Mouse (Mus musculus): ENCODE data around the gene Rab7. TPM values are rescaled to one million over a fixed set of nuclear protein-coding genes. Genes with fewer than 3 reads are reported as not detected.

Rab7 gene
- total and polyA plus RNA-seq, 2 experiments from 2014 or later = 88.9 to 367 TPM

GRCm38 (mm10) chr6:87993790-87994571, 51.1 kb downstream of the Rab7 start:
- H3K4me3 ChIP-seq (ENCODE audit: low read depth, low read length) = peak overlapping the region; percentile 29
- peak overlapping the region; percentile 56 for H3K4me2 ChIP-seq (ENCODE audit: low read depth)
- peaks cover 13% of the 10 kb centered on the region; the same call in 1 of the 2 replicates for H3K36me3 ChIP-seq (ENCODE audit: insufficient read depth)
- no peaks in the 10 kb centered on the region for H3K27me3 ChIP-seq (ENCODE audit: insufficient read depth, low read length)
- peak overlapping the region; percentile 51 for H3K9ac ChIP-seq
- H3K4me1 ChIP-seq (ENCODE audit: insufficient read depth) = peaks cover 14% of the 10 kb centered on the region
- 4% methylated on average over 18 of the region's 18 CpGs for WGBS
- ATAC-seq (peak; percentile 91), DNase-seq (peak; percentile 81)
- TF ChIP-seq CTCF (IDR thresholded peaks at IDR 0.05; ENCODE audit: low read depth) = 0 out of 2 replicates have a peak, but pooled peaks have one; percentile 11
- peak overlapping the region; percentile 74 for H3K27ac ChIP-seq (ENCODE audit: low read depth, low read length)
- no peaks in the 10 kb centered on the region for H3K9me3 ChIP-seq (ENCODE audit: low read length)

- H3K9me3 ChIP-seq (ENCODE audit: low read length) = no peaks in the 10 kb centered on the region
- no peak overlapping the region for H3K4me2 ChIP-seq (ENCODE audit: low read depth)
- H3K4me3 ChIP-seq (ENCODE audit: low read depth, low read length) = no peak overlapping the region
- no peak overlapping the region for H3K27ac ChIP-seq (ENCODE audit: low read depth, low read length)
- no peaks in the 10 kb centered on the region for H3K27me3 ChIP-seq (ENCODE audit: insufficient read depth, low read length)
- ATAC-seq (no peak), DNase-seq (no peak)
- 19% methylated on average over 6 of the region's 6 CpGs for WGBS
- no peak for TF ChIP-seq CTCF (IDR thresholded peaks at IDR 0.05; ENCODE audit: low read depth)
- peaks cover 14% of the 10 kb centered on the region for H3K4me1 ChIP-seq (ENCODE audit: insufficient read depth)
- peaks cover 7% of the 10 kb centered on the region; the same call in 1 of the 2 replicates for H3K36me3 ChIP-seq (ENCODE audit: insufficient read depth)
- H3K9ac ChIP-seq = no peak overlapping the region
Observed at GRCm38 (mm10) chr6:87992733-87993132, 52.3 kb downstream of the Rab7 start.

- no peak for DNase-seq
- H3K27ac ChIP-seq (ENCODE audit: low read depth, low read length) = no peak overlapping the region
- WGBS = 21% methylated on average over 1 of the region's 1 CpGs
Observed at GRCm38 (mm10) chr6:87991886-87992285, 53.2 kb downstream of the Rab7 start.

GRCm38 (mm10) chr6:87991216-87991615, 53.9 kb downstream of the Rab7 start:
- H3K4me1 ChIP-seq (ENCODE audit: insufficient read depth) = peaks cover 14% of the 10 kb centered on the region
- no peaks in the 10 kb centered on the region for H3K9me3 ChIP-seq (ENCODE audit: low read length)
- no peak overlapping the region for H3K27ac ChIP-seq (ENCODE audit: low read depth, low read length)
- 72% methylated on average over 4 of the region's 4 CpGs for WGBS
- no peak for TF ChIP-seq CTCF (IDR thresholded peaks at IDR 0.05; ENCODE audit: low read depth)
- peaks cover 4% of the 10 kb centered on the region; the same call in 1 of the 2 replicates for H3K36me3 ChIP-seq (ENCODE audit: insufficient read depth)
- no peak overlapping the region for H3K9ac ChIP-seq
- no peak for ATAC-seq
- H3K4me3 ChIP-seq (ENCODE audit: low read depth, low read length) = no peak overlapping the region
- H3K27me3 ChIP-seq (ENCODE audit: insufficient read depth, low read length) = no peaks in the 10 kb centered on the region
- H3K4me2 ChIP-seq (ENCODE audit: low read depth) = no peak overlapping the region
- DNase-seq = no peak

More at GRCm38 (mm10) chr6:87991886-87992285, 53.2 kb downstream of the Rab7 start:
- H3K27me3 ChIP-seq (ENCODE audit: insufficient read depth, low read length) = no peaks in the 10 kb centered on the region
- ATAC-seq = no peak
- no peaks in the 10 kb centered on the region for H3K9me3 ChIP-seq (ENCODE audit: low read length)
- H3K4me2 ChIP-seq (ENCODE audit: low read depth) = no peak overlapping the region
- H3K4me1 ChIP-seq (ENCODE audit: insufficient read depth) = peaks cover 14% of the 10 kb centered on the region
- H3K9ac ChIP-seq = no peak overlapping the region
- H3K36me3 ChIP-seq (ENCODE audit: insufficient read depth) = peaks cover 7% of the 10 kb centered on the region; the same call in 1 of the 2 replicates
- H3K4me3 ChIP-seq (ENCODE audit: low read depth, low read length) = no peak overlapping the region
- TF ChIP-seq CTCF (IDR thresholded peaks at IDR 0.05; ENCODE audit: low read depth) = no peak

GRCm38 (mm10) chr6:87982506-87982905, 62.6 kb downstream of the Rab7 start:
- Histone ChIP-seq H3K4me2 (ENCODE audit: low read depth) (peak overlapping the region; percentile 66), H3K4me1 (ENCODE audit: insufficient read depth) (peaks cover 20% of the 10 kb centered on the region), H3K36me3 (ENCODE audit: insufficient read depth) (peaks cover 12% of the 10 kb centered on the region; the same call in 1 of the 2 replicates), H3K4me3 (ENCODE audit: low read depth, low read length) (peak overlapping the region; percentile 98), H3K9ac (peak overlapping the region; percentile 90; the same call in 1 of the 2 replicates), H3K27me3 (ENCODE audit: insufficient read depth, low read length) (no peaks in the 10 kb centered on the region), H3K9me3 (ENCODE audit: low read length) (no peaks in the 10 kb centered on the region), H3K27ac (ENCODE audit: low read depth, low read length) (peak overlapping the region; percentile 92)
- TF ChIP-seq CTCF (IDR thresholded peaks at IDR 0.05; ENCODE audit: low read depth) = no peak
- 61% methylated on average over 9 of the region's 9 CpGs for WGBS
- DNase-seq (no peak), ATAC-seq (no peak)

- 4% methylated on average over 46 of the region's 55 CpGs for WGBS
- TF ChIP-seq CTCF (IDR thresholded peaks at IDR 0.05; ENCODE audit: low read depth) = peak; percentile 63
- H3K4me1 ChIP-seq (ENCODE audit: insufficient read depth) = peaks cover 20% of the 10 kb centered on the region
- H3K27me3 ChIP-seq (ENCODE audit: insufficient read depth, low read length) = no peaks in the 10 kb centered on the region
- peak within 1 kb of the TSS; percentile 66 for H3K4me2 ChIP-seq (ENCODE audit: low read depth)
- DNase-seq = peak; percentile 92
- H3K9me3 ChIP-seq (ENCODE audit: low read length) = no peaks in the 10 kb centered on the region
- H3K27ac ChIP-seq (ENCODE audit: low read depth, low read length) = peak within 1 kb of the TSS; percentile 92
- H3K36me3 ChIP-seq (ENCODE audit: insufficient read depth) = peaks cover 12% of the 10 kb centered on the region; the same call in 1 of the 2 replicates
- H3K9ac ChIP-seq = peak within 1 kb of the TSS; percentile 90
- peak; percentile 89 for ATAC-seq
- H3K4me3 ChIP-seq (ENCODE audit: low read depth, low read length) = peak within 1 kb of the TSS; percentile 98
Observed at GRCm38 (mm10) chr6:87981547-87982256, 63.4 kb downstream of the Rab7 start, which contains the start of gene H1fx. Gene H1fx, minus strand, starts transcription at chr6:87981637.
